Comparison of ENCODE assay signal across 10 mouse cellular contexts in genomic region chr1:194753168-194753567, GRCm38 (mm10).
DNase-seq lines count a peak whose midpoint lies in the region; ATAC-seq lines count a peak whose summit lies in the region.
"Had no signal": no experiment of that assay in that cellular context is flagged by ENCODE, and none has a peak within 500 bp of the region (broad histone marks: within the 10 kb centered on the region; RNA-seq: fewer than 3 reads in every experiment).

No protein-coding gene starts in this region.

- H3K4me1 ChIP-seq in hindbrain, embryonic 10.5 days (replicated peaks): no peaks in the 10 kb centered on the region
- H3K4me1 ChIP-seq in hindbrain, embryonic 16.5 days (ENCODE audit: control insufficient read depth, insufficient read depth, low read depth, low read length): peaks cover 2% of the 10 kb centered on the region; the same call in 1 of the 2 replicates
- H3K4me1 ChIP-seq: hindbrain, embryonic 15.5 days; midbrain, embryonic 12.5 days had no signal

- H3K27ac ChIP-seq in hindbrain, embryonic 10.5 days: no peak overlapping the region
- H3K27ac ChIP-seq in hindbrain, embryonic 16.5 days (ENCODE audit: low read depth, low read length): no peak overlapping the region
- H3K27ac ChIP-seq: hindbrain, embryonic 15.5 days; midbrain, embryonic 12.5 days had no signal

- no peak overlapping the region for H3K4me2 ChIP-seq in hindbrain, embryonic 16.5 days (ENCODE audit: low read length)
- H3K4me2 ChIP-seq: hindbrain, embryonic 15.5 days; midbrain, embryonic 12.5 days had no signal

- peaks cover 83% of the 10 kb centered on the region for H3K36me3 ChIP-seq in hindbrain, embryonic 10.5 days
- H3K36me3 ChIP-seq in hindbrain, embryonic 16.5 days (ENCODE audit: control insufficient read depth, insufficient read depth, low read length): peaks cover 4% of the 10 kb centered on the region; the same call in 1 of the 2 replicates

- H3K27me3 ChIP-seq in hindbrain, embryonic 10.5 days (ENCODE audit: insufficient read depth, poor library complexity, severe bottlenecking): no peaks in the 10 kb centered on the region
- no peaks in the 10 kb centered on the region for H3K27me3 ChIP-seq in hindbrain, embryonic 16.5 days (replicated peaks; ENCODE audit: control insufficient read depth, insufficient read depth, low read length)
- H3K27me3 ChIP-seq: hindbrain, embryonic 15.5 days; midbrain, embryonic 12.5 days had no signal

- no peak overlapping the region for H3K4me3 ChIP-seq in hindbrain, embryonic 10.5 days
- no peak overlapping the region for H3K4me3 ChIP-seq in hindbrain, embryonic 16.5 days (ENCODE audit: low read length)
- H3K4me3 ChIP-seq: hindbrain, embryonic 15.5 days; midbrain, embryonic 12.5 days had no signal

- H3K9ac ChIP-seq in hindbrain, embryonic 16.5 days (ENCODE audit: low read depth, low read length): no peak overlapping the region
- H3K9ac ChIP-seq: hindbrain, embryonic 15.5 days; midbrain, embryonic 12.5 days had no signal

- no peak for ATAC-seq in hindbrain, embryonic 16.5 days
- no peak for ATAC-seq in activated CD4-positive, CD25-positive, alpha-beta regulatory T cell, adult 4 months

- no peaks in the 10 kb centered on the region for H3K9me3 ChIP-seq in hindbrain, embryonic 10.5 days
- H3K9me3 ChIP-seq in hindbrain, embryonic 16.5 days (ENCODE audit: control insufficient read depth, low read length): no peaks in the 10 kb centered on the region
- H3K9me3 ChIP-seq: hindbrain, embryonic 15.5 days; midbrain, embryonic 12.5 days had no signal

- DNase-seq in hindbrain, embryonic 10.5 days (ENCODE audit: low spot score): peak; percentile 58
- peak; percentile 36 for DNase-seq in ES-CJ7 (ENCODE audit: low read depth, low spot score)
- peak; percentile 51 for DNase-seq in c-Kit-positive CD71-positive TER-119-positive erythroid progenitor cells, embryonic 14.5 days (ENCODE audit: low spot score)
- peak; percentile 51 for DNase-seq in forelimb bud, embryonic 11.5 days (ENCODE audit: low read depth, low spot score)
- peak; percentile 37 for DNase-seq in left cerebral cortex, adult 11 months (ENCODE audit: low spot score)
- peak; percentile 64 for DNase-seq in mesoderm, embryonic 11.5 days (ENCODE audit: low read depth, low spot score)

- WGBS in hindbrain, embryonic 10.5 days: 49% methylated on average over 2 of the region's 2 CpGs
- WGBS in hindbrain, embryonic 16.5 days: 55% methylated on average over 2 of the region's 2 CpGs
